Mouse (Mus musculus): ENCODE measurements around the gene Mptx1. TPM values are rescaled to one million over a fixed set of nuclear protein-coding genes. Genes with fewer than 3 reads are reported as not detected.
"Not testable (repeated sequence)": the region's sequence is repeated elsewhere in the genome, so short reads cannot be mapped to it uniquely, and the experiment has no call there.

Gene Mptx1
- not detected in 2 replicates for polyA plus RNA-seq (2015; fragmentation: Nextera tagmentation; extraction: Ambion mirVana)

DNA sequence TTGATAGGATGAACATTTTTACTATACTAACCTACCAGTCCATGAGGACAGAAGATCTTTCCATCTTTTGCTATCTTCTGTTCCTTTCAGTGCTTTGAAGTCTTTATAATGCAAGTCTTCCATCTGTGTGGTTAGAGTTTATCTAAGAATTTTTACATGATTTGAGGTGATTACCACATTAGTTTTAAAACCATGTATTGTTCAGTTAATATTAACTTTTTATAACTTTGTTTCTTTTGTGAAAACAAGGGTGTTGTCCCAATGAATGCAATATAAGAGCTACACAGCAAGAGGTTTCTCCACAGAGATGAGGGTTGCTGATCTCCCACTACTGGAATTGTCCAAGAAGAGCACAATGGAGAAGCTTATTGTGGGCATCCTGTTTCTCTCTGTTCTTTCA lies at the start of gene Mptx1:
Mptx1 (plus strand) TSS at position 301 of the 400 bp plus-strand sequence.
- no peaks in the 10 kb centered on the region for H3K9me3 ChIP-seq
- H3K36me3 ChIP-seq: no peaks in the 10 kb centered on the region
- H3K27ac ChIP-seq: no peak within 1 kb of the TSS
- no peaks in the 10 kb centered on the region for H3K27me3 ChIP-seq
- H3K4me3 ChIP-seq: no peak within 1 kb of the TSS
- no peak within 1 kb of the TSS for H3K9ac ChIP-seq
- H3K4me1 ChIP-seq: no peaks in the 10 kb centered on the region
- no peak for ATAC-seq (ENCODE audit: insufficient number of reproducible peaks, insufficient read depth, low FRiP score, low TSS enrichment, low read depth)
- H3K4me2 ChIP-seq: no peak within 1 kb of the TSS

DNA sequence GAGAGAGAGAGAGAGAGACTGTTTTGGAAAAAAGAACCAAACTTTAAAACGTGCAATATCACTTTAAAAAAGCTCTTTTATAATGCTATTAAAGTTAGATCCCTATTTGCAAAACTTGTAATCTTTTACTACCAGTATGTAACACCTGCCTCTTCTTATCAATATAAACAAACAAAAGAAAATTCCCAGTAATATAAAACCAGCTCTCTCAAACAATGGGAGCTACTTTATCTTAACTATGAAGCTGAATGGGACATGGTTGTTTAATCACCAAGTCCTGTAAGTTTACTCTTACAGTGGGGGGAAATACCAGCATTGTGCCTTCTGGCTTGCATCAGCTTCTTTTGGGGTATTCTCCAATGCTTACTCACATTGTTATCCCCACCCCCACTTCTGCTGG lies 27.2 kb upstream of the Mptx1 start:
- ATAC-seq (ENCODE audit: insufficient number of reproducible peaks, insufficient read depth, low FRiP score, low TSS enrichment, low read depth): no peak
- Histone ChIP-seq H3K9ac (no peak overlapping the region), H3K27ac (no peak overlapping the region), H3K9me3 (no peaks in the 10 kb centered on the region), H3K27me3 (no peaks in the 10 kb centered on the region), H3K4me2 (no peak overlapping the region), H3K4me3 (no peak overlapping the region), H3K36me3 (no peaks in the 10 kb centered on the region), H3K4me1 (no peaks in the 10 kb centered on the region)
- 47% methylated on average over 1 of the region's 1 CpGs for WGBS

DNA sequence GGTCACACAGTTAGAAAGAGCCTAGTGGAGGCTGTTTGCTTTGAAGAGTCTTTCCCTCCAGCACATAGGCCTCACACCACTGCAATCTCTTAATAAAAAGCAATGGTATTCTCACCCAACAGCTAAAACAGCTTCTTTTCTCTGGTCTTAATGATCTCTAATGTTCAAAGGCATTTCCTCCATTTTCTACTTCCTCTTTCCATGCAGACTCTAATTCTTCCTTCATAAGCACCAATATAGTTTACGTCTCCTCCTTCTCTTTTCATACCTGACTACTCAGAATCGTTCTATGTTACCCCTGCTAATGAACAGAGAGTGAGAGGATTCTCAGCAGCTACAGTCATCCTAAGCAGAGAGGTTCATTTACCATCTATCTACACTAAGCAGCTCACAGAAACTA lies 13.0 kb upstream of the Mptx1 start:
- H3K9me3 ChIP-seq: no peaks in the 10 kb centered on the region
- H3K36me3 ChIP-seq: no peaks in the 10 kb centered on the region
- H3K27me3 ChIP-seq: no peaks in the 10 kb centered on the region
- H3K4me1 ChIP-seq: no peaks in the 10 kb centered on the region
- H3K4me3 ChIP-seq: no peak overlapping the region
- no peak overlapping the region for H3K9ac ChIP-seq
- 80% methylated on average over 2 of the region's 2 CpGs for WGBS
- H3K27ac ChIP-seq: no peak overlapping the region
- no peak for ATAC-seq (ENCODE audit: insufficient number of reproducible peaks, insufficient read depth, low FRiP score, low TSS enrichment, low read depth)
- H3K4me2 ChIP-seq: no peak overlapping the region

DNA sequence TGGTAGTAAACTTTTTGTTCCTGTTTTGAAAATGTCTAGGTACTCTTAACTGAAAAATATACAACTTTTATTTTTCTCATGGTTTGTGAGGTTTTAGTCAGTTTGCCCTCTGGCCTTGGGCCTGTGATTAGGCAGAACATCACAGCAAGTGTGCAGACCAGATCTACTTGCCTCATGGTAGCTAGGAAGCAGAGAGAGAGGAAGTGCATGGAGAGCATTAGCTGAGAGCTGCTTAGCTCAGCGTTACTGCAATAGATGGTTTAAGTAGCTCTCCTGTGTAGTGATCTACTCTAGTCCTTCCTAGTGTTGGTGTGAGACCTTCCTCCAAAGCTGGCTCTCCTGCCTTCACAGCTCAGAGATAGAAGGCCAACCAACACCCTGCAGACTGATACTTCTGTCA lies 23.3 kb downstream of the Mptx1 start:
- not testable (repeated sequence) for H3K9ac ChIP-seq; H3K4me3 ChIP-seq; H3K27me3 ChIP-seq; H3K27ac ChIP-seq; H3K9me3 ChIP-seq; ATAC-seq (ENCODE audit: insufficient number of reproducible peaks, insufficient read depth, low FRiP score, low TSS enrichment, low read depth); H3K4me1 ChIP-seq; H3K36me3 ChIP-seq; H3K4me2 ChIP-seq
- 78% methylated on average over 1 of the region's 1 CpGs for WGBS

DNA sequence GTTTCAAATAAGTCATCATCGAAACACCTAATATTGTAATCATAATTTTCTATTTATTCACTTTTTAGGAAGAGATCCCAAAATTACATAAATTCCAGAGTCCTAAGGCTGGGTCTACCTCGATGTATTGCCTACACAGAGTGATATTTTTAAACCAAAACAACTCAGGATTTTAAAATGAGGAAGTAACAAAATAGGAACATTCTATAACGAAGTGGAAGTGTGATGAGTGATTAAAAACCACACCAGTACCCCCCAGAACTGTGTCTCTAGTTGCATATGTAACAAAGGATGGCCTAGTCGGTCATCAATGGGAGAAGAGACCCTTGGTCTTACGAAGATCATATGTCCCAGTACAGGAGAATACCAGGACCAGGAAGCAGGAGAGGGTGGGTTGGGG lies 24.3 kb downstream of the Mptx1 start:
- 77% methylated on average over 5 of the region's 5 CpGs for WGBS
- no peak for ATAC-seq (ENCODE audit: insufficient number of reproducible peaks, insufficient read depth, low FRiP score, low TSS enrichment, low read depth)
- no peaks in the 10 kb centered on the region for H3K9me3 ChIP-seq
- no peaks in the 10 kb centered on the region for H3K27me3 ChIP-seq
- H3K9ac ChIP-seq: no peak overlapping the region
- no peak overlapping the region for H3K4me2 ChIP-seq
- H3K4me3 ChIP-seq: no peak overlapping the region
- no peaks in the 10 kb centered on the region for H3K36me3 ChIP-seq
- H3K27ac ChIP-seq: no peak overlapping the region
- no peaks in the 10 kb centered on the region for H3K4me1 ChIP-seq

DNA sequence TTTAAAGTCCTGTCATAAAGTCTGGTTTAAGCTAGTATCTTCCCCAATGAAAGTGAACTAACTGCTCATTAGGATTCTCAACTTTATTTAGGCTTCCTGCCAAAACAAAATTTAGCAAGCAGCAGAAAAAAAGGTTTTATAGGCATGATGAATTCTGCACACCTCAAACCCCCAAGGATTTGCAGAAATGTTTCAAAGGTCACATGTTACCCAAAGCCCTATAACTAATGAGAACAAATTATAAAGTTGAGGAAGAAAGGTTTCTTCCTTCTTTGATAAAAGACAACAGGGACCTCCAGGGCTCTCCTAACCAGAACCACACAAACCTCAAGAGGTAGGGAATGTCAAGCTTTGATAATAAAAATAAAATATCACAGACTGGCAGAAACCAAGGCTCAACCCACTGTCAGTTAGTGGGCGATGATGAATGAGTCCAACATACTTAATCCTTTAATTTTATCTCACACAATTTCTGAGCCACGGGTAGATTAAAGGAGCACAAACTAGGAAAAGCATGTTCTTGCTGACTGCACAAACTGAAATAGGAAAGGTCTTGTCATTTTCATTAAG lies 34.6 kb downstream of the Mptx1 start, which contains the start of gene Olfr417:
Olfr417 (plus strand) TSS at position 241 of the 570 bp plus-strand sequence.
- Histone ChIP-seq H3K4me1 (no peaks in the 10 kb centered on the region), H3K4me3 (no peak within 1 kb of the TSS), H3K27ac (no peak within 1 kb of the TSS), H3K9ac (no peak within 1 kb of the TSS), H3K36me3 (no peaks in the 10 kb centered on the region), H3K4me2 (no peak within 1 kb of the TSS), H3K9me3 (no peaks in the 10 kb centered on the region), H3K27me3 (no peaks in the 10 kb centered on the region)
- no peak for ATAC-seq (ENCODE audit: insufficient number of reproducible peaks, insufficient read depth, low FRiP score, low TSS enrichment, low read depth)
- WGBS: 56% methylated on average over 2 of the region's 2 CpGs

DNA sequence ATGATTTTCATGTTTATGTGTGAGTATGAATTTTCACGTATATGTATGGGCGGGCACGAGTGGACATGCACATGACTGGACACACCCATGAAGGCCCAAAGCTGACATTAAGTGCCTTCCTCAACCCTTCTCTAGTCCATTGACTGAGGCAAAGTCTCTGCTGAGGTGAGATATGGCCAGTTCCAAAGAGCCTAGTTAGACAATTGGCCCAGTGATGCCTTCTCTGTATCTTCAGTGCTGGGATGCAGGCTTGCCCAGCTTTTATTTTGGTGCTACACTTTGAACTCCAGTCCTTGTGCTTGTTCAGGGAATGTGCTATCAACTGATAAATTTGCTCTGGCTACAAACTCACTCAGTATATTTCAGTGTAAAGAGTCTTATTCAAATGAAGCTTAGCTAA lies 43.5 kb downstream of the Mptx1 start:
- no peak overlapping the region for H3K27ac ChIP-seq
- H3K27me3 ChIP-seq: no peaks in the 10 kb centered on the region
- no peak for ATAC-seq (ENCODE audit: insufficient number of reproducible peaks, insufficient read depth, low FRiP score, low TSS enrichment, low read depth)
- no peaks in the 10 kb centered on the region for H3K9me3 ChIP-seq
- WGBS: 92% methylated on average over 3 of the region's 3 CpGs
- no peak overlapping the region for H3K4me2 ChIP-seq
- no peaks in the 10 kb centered on the region for H3K4me1 ChIP-seq
- no peaks in the 10 kb centered on the region for H3K36me3 ChIP-seq
- no peak overlapping the region for H3K9ac ChIP-seq
- no peak overlapping the region for H3K4me3 ChIP-seq

Other genes with a start within 250 kb of the Mptx1 start
- 0.22 and 0.37 TPM in 2 replicates for gene Olfr429, start 246.2 kb upstream of the Mptx1 start, polyA plus RNA-seq (2015; fragmentation: Nextera tagmentation; extraction: Ambion mirVana)
- not detected in 2 replicates for gene Olfr427, start 233.6 kb upstream of the Mptx1 start, polyA plus RNA-seq (2015; fragmentation: Nextera tagmentation; extraction: Ambion mirVana)
- gene Olfr231, start 209.4 kb upstream of the Mptx1 start, polyA plus RNA-seq (2015; fragmentation: Nextera tagmentation; extraction: Ambion mirVana): 0.37 and 0.85 TPM in 2 replicates
- gene Olfr424, start 199.0 kb upstream of the Mptx1 start, polyA plus RNA-seq (2015; fragmentation: Nextera tagmentation; extraction: Ambion mirVana): not detected in 2 replicates
- gene Olfr420, start 174.9 kb upstream of the Mptx1 start, polyA plus RNA-seq (2015; fragmentation: Nextera tagmentation; extraction: Ambion mirVana): not detected in 2 replicates
- 0.38 and 0.67 TPM in 2 replicates for gene Spta1, start 157.7 kb upstream of the Mptx1 start, polyA plus RNA-seq (2015; fragmentation: Nextera tagmentation; extraction: Ambion mirVana)
- gene Olfr419, start 78.5 kb upstream of the Mptx1 start, polyA plus RNA-seq (2015; fragmentation: Nextera tagmentation; extraction: Ambion mirVana): not detected in 2 replicates
- not detected in 2 replicates for gene Olfr417, start 34.6 kb downstream of the Mptx1 start, polyA plus RNA-seq (2015; fragmentation: Nextera tagmentation; extraction: Ambion mirVana)
- not detected in 2 replicates for gene Olfr248, start 60.5 kb downstream of the Mptx1 start, polyA plus RNA-seq (2015; fragmentation: Nextera tagmentation; extraction: Ambion mirVana)
- gene Olfr414, start 93.5 kb downstream of the Mptx1 start, polyA plus RNA-seq (2015; fragmentation: Nextera tagmentation; extraction: Ambion mirVana): not detected in 2 replicates
- not detected in 2 replicates for gene Olfr220, start 111.6 kb downstream of the Mptx1 start, polyA plus RNA-seq (2015; fragmentation: Nextera tagmentation; extraction: Ambion mirVana)
- 2.8 and 3.2 TPM in 2 replicates for gene Fmn2, start 171.3 kb downstream of the Mptx1 start, polyA plus RNA-seq (2015; fragmentation: Nextera tagmentation; extraction: Ambion mirVana)

All from embryonic facial prominence, embryonic 13.5 days (tissue).